Mouse (Mus musculus) stomach, postnatal 0 days (tissue): ENCODE data around the gene Mvb12b.

Experiments used
- CTCF ChIP-seq: IDR thresholded peaks from 2 replicates; pipeline ENCODE4 v1.5.1; 2016; ENCODE audit warnings: antibody characterized with exemption, low read depth, mild to moderate bottlenecking, moderate library complexity
- EP300 ChIP-seq: optimal IDR thresholded peaks from 2 replicates; pipeline ENCODE3; 2016; ENCODE audit warnings: antibody characterized with exemption

DNA sequence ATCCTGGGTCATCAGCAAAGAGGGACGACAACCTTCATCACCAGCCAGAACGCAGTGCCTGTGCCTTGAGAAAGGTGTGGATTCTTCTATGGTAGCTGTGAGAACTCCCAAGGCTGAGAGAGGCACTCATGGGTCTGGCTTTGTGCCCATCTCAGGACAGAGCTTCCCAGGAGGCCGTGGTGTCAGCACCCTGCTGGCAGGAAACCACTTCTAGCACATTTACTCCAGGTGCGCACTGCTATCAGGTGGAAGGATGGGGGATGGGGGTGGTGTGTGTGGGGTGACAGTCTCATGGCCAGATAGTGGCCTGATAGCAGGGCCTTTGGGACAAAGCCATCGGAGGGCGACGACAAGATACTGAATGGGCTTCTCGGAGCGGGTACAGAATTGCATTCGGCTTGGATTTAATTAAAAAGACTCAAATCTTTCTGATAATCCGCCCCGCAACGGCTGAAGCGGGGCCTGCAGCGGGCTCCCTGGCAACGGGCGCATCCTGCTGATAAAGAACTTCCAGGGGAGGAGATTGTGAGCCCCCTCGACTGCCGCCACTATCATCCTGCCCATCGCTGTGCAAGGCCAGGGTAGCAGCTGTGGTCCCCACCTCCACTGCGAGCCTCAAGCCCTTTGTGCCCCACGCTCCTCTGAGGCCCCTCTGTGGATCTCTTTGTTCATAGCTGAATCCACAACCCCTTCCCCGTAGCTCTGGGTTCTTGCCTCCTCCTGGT is 198.4 kb downstream of the Mvb12b start:
- no peak for TF ChIP-seq CTCF
- TF ChIP-seq EP300, result no peak
